Mouse (Mus musculus) MEL (cell line): ENCODE results near the gene Stk38l. TPM values are rescaled to one million over a fixed set of nuclear protein-coding genes. Genes with fewer than 3 reads are reported as not detected.

ENCODE experiments used
- DNase-seq: peaks from one replicate; pipeline ENCODE4 v3.0.0; 2011; ENCODE audit warnings: low read depth, low spot score
- H3K27ac ChIP-seq: 2 replicates; pipeline ENCODE4 v1.5.1; 2012; ENCODE audit warnings: low read depth, mild to moderate bottlenecking, control low read depth, low read length, moderate library complexity; ENCODE audit not compliant: control insufficient read depth
- H3K27me3 ChIP-seq, 2 experiments: fragments of 150-350 bp in 1 of 2; sonication (generic) in 1 of 2; 2 replicates each; pipeline ENCODE4 v1.6.1; 2012; ENCODE audit warnings: low read length in 2 of 2, mild to moderate bottlenecking in 2 of 2, improper control_type of control experiment in 1 of 2, moderate library complexity in 1 of 2; ENCODE audit not compliant: insufficient read depth in 2 of 2, control insufficient read depth in 1 of 2
- H3K36me3 ChIP-seq, 2 experiments: 2 replicates each; pipeline ENCODE4 v1.6.1; 2012 to 2014; ENCODE audit warnings: low read length in 2 of 2, improper control_type of control experiment in 1 of 2, inconsistent platforms in 1 of 2, mild to moderate bottlenecking in 1 of 2; ENCODE audit not compliant: insufficient read depth in 2 of 2, control insufficient read depth in 1 of 2
- H3K4me1 ChIP-seq, 2 experiments: fragments of 150-350 bp in 1 of 2; sonication (generic) in 1 of 2; 2 replicates each; pipeline ENCODE4 v1.6.1; 2012; ENCODE audit warnings: low read length in 2 of 2, improper control_type of control experiment in 1 of 2, mild to moderate bottlenecking in 1 of 2; ENCODE audit not compliant: insufficient read depth in 2 of 2, control insufficient read depth in 1 of 2
- H3K4me3 ChIP-seq, 2 experiments: fragments of 150-350 bp in 1 of 2; sonication (generic) in 1 of 2; 2 replicates each; pipeline ENCODE4 v1.5.1; 2012; ENCODE audit warnings: low read depth in 2 of 2, low read length in 2 of 2, mild to moderate bottlenecking in 2 of 2, moderate library complexity in 2 of 2, control low read depth in 1 of 2, improper control_type of control experiment in 1 of 2; ENCODE audit not compliant: control insufficient read depth in 1 of 2, insufficient read depth in 1 of 2
- H3K79me2 ChIP-seq: 2 replicates; pipeline ENCODE4 v1.6.1; 2012; ENCODE audit warnings: mild to moderate bottlenecking, low read length, moderate library complexity; ENCODE audit not compliant: control insufficient read depth, poor library complexity, insufficient read depth
- H3K9ac ChIP-seq: 2 replicates; pipeline ENCODE4 v1.6.1; 2012; ENCODE audit warnings: low read depth, mild to moderate bottlenecking, control low read depth, low read length, moderate library complexity; ENCODE audit not compliant: control insufficient read depth, poor library complexity, severe bottlenecking
- H3K9me3 ChIP-seq: fragments of 150-350 bp; sonication (generic); replicated peaks from 2 replicates; pipeline ENCODE4 v1.6.1; 2012; ENCODE audit warnings: mild to moderate bottlenecking, low read length, improper control_type of control experiment, moderate library complexity; ENCODE audit not compliant: insufficient read depth
- CHD2 ChIP-seq: IDR thresholded peaks from 2 replicates; pipeline ENCODE4 v1.6.1; 2011; ENCODE audit warnings: low read length, improper control_type of control experiment
- CTCF ChIP-seq, 3 experiments: IDR thresholded peaks in 2 of 3; conservative IDR thresholded peaks in 1 of 3; 2 replicates each; pipeline ENCODE4 v1.5.1; 2011 to 2012; ENCODE audit warnings: low read length in 3 of 3, low read depth in 2 of 3, mild to moderate bottlenecking in 2 of 3, improper control_type of control experiment in 1 of 3, inconsistent platforms in 1 of 3, mixed read lengths in 1 of 3, moderate library complexity in 1 of 3; ENCODE audit not compliant: control insufficient read depth in 1 of 3, insufficient read depth in 1 of 3, poor library complexity in 1 of 3, severe bottlenecking in 1 of 3
- EP300 ChIP-seq, 2 experiments: IDR thresholded peaks; 2 replicates each; pipeline ENCODE4 v1.6.1; 2011; ENCODE audit warnings: improper control_type of control experiment in 2 of 2, low read length in 2 of 2, low read depth in 1 of 2, mild to moderate bottlenecking in 1 of 2
- ETS1 ChIP-seq: IDR thresholded peaks from 2 replicates; pipeline ENCODE4 v1.6.1; 2012; ENCODE audit warnings: low read depth, mild to moderate bottlenecking, inconsistent platforms, low read length, improper control_type of control experiment, moderate library complexity
- GABPA ChIP-seq: IDR thresholded peaks from 2 replicates; pipeline ENCODE4 v1.6.1; 2012; ENCODE audit warnings: low read depth, mild to moderate bottlenecking, inconsistent platforms, low read length, improper control_type of control experiment, moderate library complexity
- GATA1 ChIP-seq: IDR thresholded peaks from 2 replicates; pipeline ENCODE4 v1.6.1; 2011; ENCODE audit warnings: low read depth, low read length, improper control_type of control experiment
- HCFC1 ChIP-seq: IDR thresholded peaks from 2 replicates; pipeline ENCODE4 v1.6.1; 2012; ENCODE audit warnings: low read depth, mild to moderate bottlenecking, inconsistent platforms, low read length, improper control_type of control experiment, moderate library complexity
- MAFK ChIP-seq: IDR thresholded peaks from 2 replicates; pipeline ENCODE4 v1.6.1; 2011; ENCODE audit warnings: low read depth, mild to moderate bottlenecking, low read length, improper control_type of control experiment, borderline replicate concordance
- MEF2A ChIP-seq: IDR thresholded peaks from 2 replicates; pipeline ENCODE4 v1.6.1; 2014; ENCODE audit warnings: low read depth, mild to moderate bottlenecking, inconsistent platforms, low read length, improper control_type of control experiment; ENCODE audit not compliant: poor library complexity, insufficient replicate concordance, severe bottlenecking; ENCODE audit errors: extremely low read depth
- MXI1 ChIP-seq: IDR thresholded peaks from 2 replicates; pipeline ENCODE4 v1.6.1; 2011; ENCODE audit warnings: mild to moderate bottlenecking, low read depth, low read length, improper control_type of control experiment
- MYB ChIP-seq: IDR thresholded peaks from 2 replicates; pipeline ENCODE4 v1.6.1; 2011; ENCODE audit warnings: mild to moderate bottlenecking, low read depth, low read length, improper control_type of control experiment
- MYC ChIP-seq: IDR thresholded peaks from 2 replicates; pipeline ENCODE4 v1.6.1; 2011; ENCODE audit warnings: low read depth, mild to moderate bottlenecking, low read length, improper control_type of control experiment, moderate library complexity
- NELFE ChIP-seq: IDR thresholded peaks from 2 replicates; pipeline ENCODE4 v1.6.1; 2011; ENCODE audit warnings: low read depth, low read length, improper control_type of control experiment
- RCOR1 ChIP-seq: IDR thresholded peaks from 2 replicates; pipeline ENCODE4 v1.6.1; 2012; ENCODE audit warnings: low read depth, mild to moderate bottlenecking, inconsistent platforms, low read length, improper control_type of control experiment
- SMC3 ChIP-seq: IDR thresholded peaks from 2 replicates; pipeline ENCODE4 v1.6.1; 2011; ENCODE audit warnings: low read depth, low read length, improper control_type of control experiment
- TAL1 ChIP-seq: IDR thresholded peaks from 2 replicates; pipeline ENCODE4 v1.6.1; 2012; ENCODE audit warnings: mild to moderate bottlenecking, inconsistent platforms, low read length, moderate library complexity, mixed read lengths
- TBP ChIP-seq: IDR thresholded peaks from 2 replicates; pipeline ENCODE4 v1.8.0; 2011; ENCODE audit warnings: low read depth, low read length, improper control_type of control experiment
- ZC3H11A ChIP-seq: IDR thresholded peaks from 2 replicates; pipeline ENCODE4 v1.6.1; 2012; ENCODE audit warnings: low read depth, mild to moderate bottlenecking, inconsistent platforms, low read length, improper control_type of control experiment
- ZNF384 ChIP-seq: IDR thresholded peaks from 2 replicates; pipeline ENCODE4 v1.6.1; 2012; ENCODE audit warnings: low read depth, mild to moderate bottlenecking, inconsistent platforms, low read length, improper control_type of control experiment
- polyA plus RNA-seq, 2 experiments: library from polyadenylated mRNA; stranded (reverse) in 1 of 2; unstranded in 1 of 2; fragments of >175 nt in 1 of 2; fragments of >200 nt in 1 of 2; gene quantifications; 2 replicates each; pipeline versions ENCODE4 v1.2.1 to v1.2.4; 2012; ENCODE audit warnings: low replicate concordance in 2 of 2, low read depth in 1 of 2; ENCODE audit not compliant: insufficient read length in 2 of 2, insufficient read depth in 1 of 2, missing spikeins in 1 of 2
- total RNA-seq: library from RNA; depleted of rRNA; stranded (reverse); fragments of 300-350 nt; gene quantifications from 2 replicates; pipeline ENCODE4 v1.2.3, GENCODE M21; 2012

Gene Stk38l
- total and polyA plus RNA-seq, 3 experiments: 5.1 to 9.2 TPM; not detected in 1

- Histone ChIP-seq H3K27me3 (no peaks in the 10 kb centered on the region), H3K79me2 (no peaks in the 10 kb centered on the region), H3K9me3 (no peaks in the 10 kb centered on the region), H3K4me3 (no peak overlapping the region), H3K9ac (no peak overlapping the region), H3K36me3 (peaks cover 0 to 5% of the 10 kb centered on the region in 2 experiments; a peak in 2 of 4 replicates), H3K27ac (no peak overlapping the region), H3K4me1 (no peaks in the 10 kb centered on the region)
- TF ChIP-seq MXI1 (no peak), TBP (no peak), RCOR1 (no peak), EP300 (IDR thresholded peaks at IDR 0.05; ENCODE audit: low read depth in 1 of 2, low read length in 2 of 2) (no peak), GATA1 (no peak)
- no peak for DNase-seq
These were observed 45.4 kb downstream of the Stk38l start for GRCm38 (mm10) chr6:146770005-146770745.

- Histone ChIP-seq H3K9ac (no peak overlapping the region), H3K36me3 (peaks cover 0 to 5% of the 10 kb centered on the region in 2 experiments; a peak in 2 of 4 replicates), H3K9me3 (no peaks in the 10 kb centered on the region), H3K27me3 (no peaks in the 10 kb centered on the region), H3K4me1 (no peaks in the 10 kb centered on the region), H3K27ac (no peak overlapping the region), H3K79me2 (no peaks in the 10 kb centered on the region), H3K4me3 (no peak overlapping the region)
- no peak for TF ChIP-seq SMC3
- TF ChIP-seq TAL1: no peak
- no peak for TF ChIP-seq CHD2
- no peak for TF ChIP-seq HCFC1
- TF ChIP-seq MAFK: no peak
- no peak for TF ChIP-seq MYB
- TF ChIP-seq NELFE: no peak
- TF ChIP-seq MYC: no peak
- no peak for TF ChIP-seq ETS1
- no peak for TF ChIP-seq ZC3H11A
- TF ChIP-seq MEF2A: no peak
- no peak for TF ChIP-seq ZNF384
- no peak for TF ChIP-seq GABPA
- no peak for TF ChIP-seq CTCF (IDR thresholded peaks at IDR 0.05 in 2 of 3, conservative IDR thresholded peaks at IDR 0.05 in 1 of 3; ENCODE audit: control insufficient read depth in 1 of 3, insufficient read depth in 1 of 3, low read depth in 2 of 3, low read length in 3 of 3, poor library complexity in 1 of 3, severe bottlenecking in 1 of 3)
- no peak for DNase-seq
These were observed 46.0 kb downstream of the Stk38l start for GRCm38 (mm10) chr6:146770808-146771207.
